Comparison of ENCODE assay signal across 8 mouse cellular contexts in genomic region chr14:31669161-31669611, GRCm38 (mm10). TPM values are rescaled to one million over a fixed set of nuclear protein-coding genes. Genes with fewer than 3 reads are reported as not detected.
DNase-seq lines count a peak whose midpoint lies in the region; ATAC-seq and TF ChIP-seq lines count a peak whose summit lies in the region.

No protein-coding gene starts in this region.

- no peaks in the 10 kb centered on the region for H3K9me3 ChIP-seq in embryonic facial prominence, embryonic 10.5 days
- H3K9me3 ChIP-seq in liver, embryonic 11.5 days (ENCODE audit: control insufficient read depth, low read length) = no peaks in the 10 kb centered on the region
- no peaks in the 10 kb centered on the region for H3K9me3 ChIP-seq in midbrain, postnatal 0 days (ENCODE audit: low read length)

- no peak for TF ChIP-seq CTCF in midbrain, postnatal 0 days (IDR thresholded peaks at IDR 0.05)

- peaks cover 28% of the 10 kb centered on the region for H3K4me1 ChIP-seq in embryonic facial prominence, embryonic 10.5 days
- H3K4me1 ChIP-seq in liver, embryonic 11.5 days (replicated peaks; ENCODE audit: control insufficient read depth, insufficient read depth, low read length) = peaks cover 9% of the 10 kb centered on the region
- no peaks in the 10 kb centered on the region for H3K4me1 ChIP-seq in midbrain, postnatal 0 days (ENCODE audit: insufficient read depth, low read length)

- WGBS in embryonic facial prominence, embryonic 10.5 days = 81% methylated on average over 13 of the region's 13 CpGs
- 49% methylated on average over 13 of the region's 13 CpGs for WGBS in liver, embryonic 11.5 days
- WGBS in midbrain, postnatal 0 days = 69% methylated on average over 13 of the region's 13 CpGs

- peak overlapping the region; percentile 2; the same call in 1 of the 2 replicates for H3K4me2 ChIP-seq in liver, embryonic 11.5 days
- H3K4me2 ChIP-seq in midbrain, postnatal 0 days (ENCODE audit: low read depth, low read length, poor library complexity, severe bottlenecking) = no peak overlapping the region

- H3K9ac ChIP-seq in liver, embryonic 11.5 days (ENCODE audit: low read depth, low read length) = no peak overlapping the region
- no peak overlapping the region for H3K9ac ChIP-seq in midbrain, postnatal 0 days (replicated peaks; ENCODE audit: low read length, poor library complexity, severe bottlenecking)

- no peak for ATAC-seq in liver, embryonic 11.5 days (replicated peaks; ENCODE audit: low FRiP score)
- no peak for ATAC-seq in midbrain, postnatal 0 days (ENCODE audit: low FRiP score)

- H3K27ac ChIP-seq in embryonic facial prominence, embryonic 10.5 days (replicated peaks) = peak overlapping the region; percentile 58
- peak overlapping the region; percentile 53 for H3K27ac ChIP-seq in liver, embryonic 11.5 days (ENCODE audit: low read depth, low read length)
- 0 out of 2 replicates have a peak overlapping the region, but pooled peaks have one; percentile 1 for H3K27ac ChIP-seq in midbrain, postnatal 0 days (ENCODE audit: low read depth, low read length)

- DNase-seq in ovary, adult 18-20 months (ENCODE audit: low spot score) = peak; percentile 58
- no peak for DNase-seq in ovary, postnatal 14 days (ENCODE audit: low spot score)
- no peak for DNase-seq in embryonic facial prominence, embryonic 10.5 days (ENCODE audit: low spot score)
- peak; percentile 81 for DNase-seq in heart, adult 8-10 months (ENCODE audit: low spot score)
- DNase-seq in kidney, adult 18-20 months = peak; percentile 68
- peak; percentile 34 for DNase-seq in liver, embryonic 11.5 days (ENCODE audit: low spot score)
- DNase-seq in midbrain, postnatal 0 days (ENCODE audit: low spot score) = no peak
- no peak for DNase-seq in embryo, embryonic 11 days

- H3K4me3 ChIP-seq in embryonic facial prominence, embryonic 10.5 days = no peak overlapping the region
- no peak overlapping the region for H3K4me3 ChIP-seq in liver, embryonic 11.5 days (ENCODE audit: low read depth, low read length)
- H3K4me3 ChIP-seq in midbrain, postnatal 0 days (ENCODE audit: low read depth, low read length) = no peak overlapping the region

- H3K36me3 ChIP-seq in embryonic facial prominence, embryonic 10.5 days (replicated peaks) = peaks cover 14% of the 10 kb centered on the region
- H3K36me3 ChIP-seq in liver, embryonic 11.5 days (ENCODE audit: control insufficient read depth, insufficient read depth, low read length) = peaks cover 4% of the 10 kb centered on the region; the same call in 1 of the 2 replicates
- H3K36me3 ChIP-seq in midbrain, postnatal 0 days (ENCODE audit: insufficient read depth, low read length) = 0 out of 2 replicates have a peak, but pooled peaks cover 5% of the 10 kb centered on the region

- no peaks in the 10 kb centered on the region for H3K27me3 ChIP-seq in embryonic facial prominence, embryonic 10.5 days (replicated peaks; ENCODE audit: low read depth, poor library complexity, severe bottlenecking)
- no peaks in the 10 kb centered on the region for H3K27me3 ChIP-seq in liver, embryonic 11.5 days (replicated peaks; ENCODE audit: control insufficient read depth, insufficient read depth, low read length)
- H3K27me3 ChIP-seq in midbrain, postnatal 0 days (ENCODE audit: insufficient read depth, low read length) = no peaks in the 10 kb centered on the region

RNA-seq across cellular contexts. Expression of gene Hacl1, which starts 28.1 kb away (rescaled TPM):
- polyA plus RNA-seq in embryonic facial prominence, embryonic 10.5 days (2016; fragmentation: Nextera tagmentation; extraction: Ambion mirVana) = 7.8 and 8.2 TPM in 2 replicates
- total RNA-seq in heart, adult 8-10 months (2022) = 10 to 100 TPM; 12.2 to 14.6 (median 14.0) TPM
- 8.1 and 10.5 TPM in 2 replicates for polyA plus RNA-seq in liver, embryonic 11.5 days (2014; fragmentation: Nextera tagmentation; extraction: Ambion mirVana)
- 6.7 and 6.8 TPM in 2 replicates for total RNA-seq in midbrain, postnatal 0 days (2014; rRNA removed)
- 8.4 and 9.4 TPM in 2 replicates for polyA plus RNA-seq in midbrain, postnatal 0 days (2015; fragmentation: Nextera tagmentation; extraction: Ambion mirVana)

RNA-seq across cellular contexts. Expression of gene Btd, which starts 28.4 kb away (rescaled TPM):
- polyA plus RNA-seq in embryonic facial prominence, embryonic 10.5 days (2016; fragmentation: Nextera tagmentation; extraction: Ambion mirVana) = 14.8 and 15.2 TPM in 2 replicates
- 10 to 100 TPM in 3 of 4 experiments, 1 to 10 TPM in 1; 9.4 to 10.5 (median 10.4) TPM for total RNA-seq in heart, adult 8-10 months (2022)
- 11.4 and 13.3 TPM in 2 replicates for polyA plus RNA-seq in liver, embryonic 11.5 days (2014; fragmentation: Nextera tagmentation; extraction: Ambion mirVana)
- 21.9 and 28.7 TPM in 2 replicates for total RNA-seq in midbrain, postnatal 0 days (2014; rRNA removed)
- polyA plus RNA-seq in midbrain, postnatal 0 days (2015; fragmentation: Nextera tagmentation; extraction: Ambion mirVana) = 18.5 and 20.1 TPM in 2 replicates

RNA-seq across cellular contexts. Expression of gene Gm49387, which starts 28.5 kb away (rescaled TPM):
- 0.39 and 0.48 TPM in 2 replicates for polyA plus RNA-seq in embryonic facial prominence, embryonic 10.5 days (2016; fragmentation: Nextera tagmentation; extraction: Ambion mirVana)
- total RNA-seq in heart, adult 8-10 months (2022) = 1 to 10 TPM in 1 of 4 experiments, under 1 TPM in 2, not detected in 1; 0.46 to 1.1 (median 0.75) TPM
- 0.19 and 1.9 TPM in 2 replicates for polyA plus RNA-seq in liver, embryonic 11.5 days (2014; fragmentation: Nextera tagmentation; extraction: Ambion mirVana)
- total RNA-seq in midbrain, postnatal 0 days (2014; rRNA removed) = not detected in 2 replicates
- polyA plus RNA-seq in midbrain, postnatal 0 days (2015; fragmentation: Nextera tagmentation; extraction: Ambion mirVana) = not detected in 2 replicates

Comparison
In these comparisons a context has a peak if more than half of its experiments do, and no peak if none do; other contexts are left out.
1. DNase-seq: peak in ovary, adult 18-20 months (single experiment), heart, adult 8-10 months (single experiment), kidney, adult 18-20 months (single experiment) and liver, embryonic 11.5 days (single experiment); none in ovary, postnatal 14 days (single experiment), embryonic facial prominence, embryonic 10.5 days (single experiment), midbrain, postnatal 0 days (single experiment) and embryo, embryonic 11 days (single experiment).
2. H3K27ac ChIP-seq: peak in every context shown above with its lines; median percentile 58 in embryonic facial prominence, embryonic 10.5 days; 53 in liver, embryonic 11.5 days; 1 in midbrain, postnatal 0 days.